Mouse (Mus musculus): ENCODE data around the gene Tcfl5. TPM values are rescaled to one million over a fixed set of nuclear protein-coding genes. Genes with fewer than 3 reads are reported as not detected.

Tcfl5 gene
- polyA plus RNA-seq, 1 experiment from 2014 or later: 0.07 TPM

DNA sequence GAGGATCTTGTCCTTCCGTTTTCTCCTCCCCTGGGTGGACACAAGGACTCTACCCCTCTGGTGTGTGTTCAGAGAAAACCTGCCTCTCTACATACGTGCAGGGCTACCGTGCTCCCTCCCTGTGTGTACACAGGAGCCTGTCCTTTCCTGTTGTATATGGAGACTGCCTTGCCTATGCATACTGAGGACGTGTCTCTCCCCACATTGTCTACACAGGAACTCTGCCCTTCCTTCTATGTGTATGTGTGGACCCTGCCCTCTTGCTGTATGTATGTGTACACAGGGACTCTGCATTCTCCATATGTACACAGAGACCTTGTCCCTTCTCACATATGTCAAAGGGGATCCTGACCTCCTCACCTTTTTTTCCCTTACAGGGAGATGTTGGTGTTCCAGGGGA, 32.2 kb downstream of the Tcfl5 start:
- H3K4me3 ChIP-seq (ENCODE audit: low read depth, low read length): no peak overlapping the region
- H3K9me3 ChIP-seq (ENCODE audit: control insufficient read depth): no peaks in the 10 kb centered on the region
- peak; percentile 48; the same call in 1 of the 2 replicates for ATAC-seq
- no peaks in the 10 kb centered on the region for H3K36me3 ChIP-seq (ENCODE audit: control insufficient read depth, insufficient read depth)
- no peak overlapping the region for H3K4me2 ChIP-seq (replicated peaks; ENCODE audit: low read depth)
- H3K9ac ChIP-seq (ENCODE audit: low read depth, low read length): no peak overlapping the region
- no peak overlapping the region for H3K27ac ChIP-seq (ENCODE audit: low read depth, low read length)
- WGBS: 41% methylated on average over 4 of the region's 4 CpGs
- no peaks in the 10 kb centered on the region for H3K27me3 ChIP-seq (replicated peaks; ENCODE audit: control insufficient read depth, insufficient read depth, low read length)
- H3K4me1 ChIP-seq (replicated peaks; ENCODE audit: control insufficient read depth, insufficient read depth, low read length): no peaks in the 10 kb centered on the region
- no peak for TF ChIP-seq CTCF (IDR thresholded peaks at IDR 0.05; ENCODE audit: low read depth)

GRCm38 (mm10) chr2:180604781-180605180, 37.7 kb downstream of the Tcfl5 start:
- ATAC-seq: no peak
- Histone ChIP-seq H3K4me1 (replicated peaks; ENCODE audit: control insufficient read depth, insufficient read depth, low read length) (no peaks in the 10 kb centered on the region), H3K4me2 (replicated peaks; ENCODE audit: low read depth) (no peak overlapping the region), H3K4me3 (ENCODE audit: low read depth, low read length) (no peak overlapping the region), H3K27ac (ENCODE audit: low read depth, low read length) (no peak overlapping the region), H3K9ac (ENCODE audit: low read depth, low read length) (no peak overlapping the region), H3K9me3 (ENCODE audit: control insufficient read depth) (no peaks in the 10 kb centered on the region), H3K36me3 (ENCODE audit: control insufficient read depth, insufficient read depth) (no peaks in the 10 kb centered on the region), H3K27me3 (replicated peaks; ENCODE audit: control insufficient read depth, insufficient read depth, low read length) (no peaks in the 10 kb centered on the region)
- TF ChIP-seq CTCF (IDR thresholded peaks at IDR 0.05; ENCODE audit: low read depth): peak; percentile 19; the same call in 1 of the 2 replicates
- 70% methylated on average over 6 of the region's 6 CpGs for WGBS

- no peak overlapping the region for H3K27ac ChIP-seq (ENCODE audit: low read depth, low read length)
Observed at GRCm38 (mm10) chr2:180600569-180601021, 41.9 kb downstream of the Tcfl5 start.

DNA sequence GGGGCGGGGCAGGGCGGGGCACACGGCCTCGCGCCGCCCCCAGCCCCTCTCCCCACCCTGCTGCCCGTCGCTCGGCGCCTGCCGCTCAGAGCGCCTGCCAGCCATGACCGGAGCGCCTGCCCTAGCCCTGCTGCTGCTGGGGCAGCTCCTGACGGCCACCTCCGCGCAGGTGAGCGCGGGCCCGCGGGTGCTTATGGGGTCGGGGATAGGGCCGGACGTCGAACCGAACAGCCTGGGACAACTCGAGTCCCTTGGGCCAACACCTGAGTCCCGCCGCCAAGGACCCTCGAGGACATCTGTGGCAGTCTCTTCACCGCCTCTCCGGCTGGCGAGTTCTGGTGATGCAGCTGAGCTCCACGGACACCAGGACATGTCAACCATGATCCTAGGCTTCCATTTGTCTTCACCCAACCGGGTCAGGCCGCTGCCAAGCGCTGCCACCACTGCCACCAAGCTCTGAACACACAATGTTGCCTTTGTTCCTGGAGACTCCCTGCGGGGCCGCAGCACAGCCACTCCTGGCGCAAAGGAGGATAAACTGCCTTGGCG, 44.3 kb downstream of the Tcfl5 start:
- Histone ChIP-seq H3K36me3 (ENCODE audit: control insufficient read depth, insufficient read depth) (peaks cover 26% of the 10 kb centered on the region), H3K9ac (ENCODE audit: low read depth, low read length) (no peak overlapping the region), H3K9me3 (ENCODE audit: control insufficient read depth) (no peaks in the 10 kb centered on the region), H3K27me3 (replicated peaks; ENCODE audit: control insufficient read depth, insufficient read depth, low read length) (peaks cover 19% of the 10 kb centered on the region), H3K4me3 (ENCODE audit: low read depth, low read length) (no peak overlapping the region), H3K4me2 (replicated peaks; ENCODE audit: low read depth) (peak overlapping the region; percentile 21; the same call in 1 of the 2 replicates), H3K4me1 (replicated peaks; ENCODE audit: control insufficient read depth, insufficient read depth, low read length) (no peaks in the 10 kb centered on the region), H3K27ac (ENCODE audit: low read depth, low read length) (no peak overlapping the region)
- no peak for ATAC-seq
- 5% methylated on average over 41 of the region's 41 CpGs for WGBS
- TF ChIP-seq CTCF (IDR thresholded peaks at IDR 0.05; ENCODE audit: low read depth): no peak

More at GRCm38 (mm10) chr2:180600569-180601021, 41.9 kb downstream of the Tcfl5 start:
- no peak for TF ChIP-seq CTCF (IDR thresholded peaks at IDR 0.05; ENCODE audit: low read depth)
- Histone ChIP-seq H3K4me2 (replicated peaks; ENCODE audit: low read depth) (no peak overlapping the region), H3K9me3 (ENCODE audit: control insufficient read depth) (no peaks in the 10 kb centered on the region), H3K36me3 (ENCODE audit: control insufficient read depth, insufficient read depth) (peaks cover 2% of the 10 kb centered on the region; the same call in 1 of the 2 replicates), H3K27me3 (replicated peaks; ENCODE audit: control insufficient read depth, insufficient read depth, low read length) (peaks cover 19% of the 10 kb centered on the region), H3K4me3 (ENCODE audit: low read depth, low read length) (no peak overlapping the region), H3K4me1 (replicated peaks; ENCODE audit: control insufficient read depth, insufficient read depth, low read length) (no peaks in the 10 kb centered on the region), H3K9ac (ENCODE audit: low read depth, low read length) (no peak overlapping the region)
- ATAC-seq: no peak
- WGBS: 20% methylated on average over 9 of the region's 9 CpGs

- Histone ChIP-seq H3K27ac (ENCODE audit: low read depth, low read length) (no peak within 1 kb of the TSS), H3K9me3 (ENCODE audit: control insufficient read depth) (no peaks in the 10 kb centered on the region), H3K27me3 (replicated peaks; ENCODE audit: control insufficient read depth, insufficient read depth, low read length) (peaks cover 19% of the 10 kb centered on the region), H3K4me3 (ENCODE audit: low read depth, low read length) (no peak within 1 kb of the TSS), H3K4me2 (replicated peaks; ENCODE audit: low read depth) (peak within 1 kb of the TSS; percentile 21; the same call in 1 of the 2 replicates), H3K4me1 (replicated peaks; ENCODE audit: control insufficient read depth, insufficient read depth, low read length) (no peaks in the 10 kb centered on the region), H3K36me3 (ENCODE audit: control insufficient read depth, insufficient read depth) (peaks cover 33% of the 10 kb centered on the region), H3K9ac (ENCODE audit: low read depth, low read length) (no peak within 1 kb of the TSS)
- WGBS: 47% methylated on average over 4 of the region's 4 CpGs
- TF ChIP-seq CTCF (IDR thresholded peaks at IDR 0.05; ENCODE audit: low read depth): no peak
- ATAC-seq: no peak
Observed at GRCm38 (mm10) chr2:180597490-180597889, 45.0 kb downstream of the Tcfl5 start, which contains the start of gene Col9a3. Gene Col9a3 (plus strand): TSS chr2:180597790.

GRCm38 (mm10) chr2:180589123-180589831, 53.2 kb downstream of the Tcfl5 start, which contains the start of gene Ogfr:
Gene Ogfr (plus strand): TSS chr2:180589245.
- peak; percentile 90 for ATAC-seq
- Histone ChIP-seq H3K27me3 (replicated peaks; ENCODE audit: control insufficient read depth, insufficient read depth, low read length) (no peaks in the 10 kb centered on the region), H3K4me2 (replicated peaks; ENCODE audit: low read depth) (peak within 1 kb of the TSS; percentile 91), H3K27ac (ENCODE audit: low read depth, low read length) (peak within 1 kb of the TSS; percentile 92), H3K9ac (ENCODE audit: low read depth, low read length) (peak within 1 kb of the TSS; percentile 92), H3K4me1 (replicated peaks; ENCODE audit: control insufficient read depth, insufficient read depth, low read length) (no peaks in the 10 kb centered on the region), H3K36me3 (ENCODE audit: control insufficient read depth, insufficient read depth) (peaks cover 46% of the 10 kb centered on the region), H3K4me3 (ENCODE audit: low read depth, low read length) (peak within 1 kb of the TSS; percentile 97), H3K9me3 (ENCODE audit: control insufficient read depth) (no peaks in the 10 kb centered on the region)
- WGBS: under 1% methylated on average over 60 of the region's 67 CpGs
- peak; percentile 37 for TF ChIP-seq CTCF (IDR thresholded peaks at IDR 0.05; ENCODE audit: low read depth)
